Mouse (Mus musculus): ENCODE data around the gene Abhd14b. TPM values are rescaled to one million over a fixed set of nuclear protein-coding genes. Genes with fewer than 3 reads are reported as not detected.
"Not testable (repeated sequence)": the region's sequence is repeated elsewhere in the genome, so short reads cannot be mapped to it uniquely, and the experiment has no call there.

The Abhd14b gene
- polyA plus RNA-seq, 1 experiment from 2014 or later: 10.7 TPM

GRCm38 (mm10) chr9:106483606-106484005 lies 36.3 kb downstream of the Abhd14b start:
- no peak overlapping the region for H3K9ac ChIP-seq (ENCODE audit: low read length)
- no peaks in the 10 kb centered on the region for H3K9me3 ChIP-seq (replicated peaks; ENCODE audit: control insufficient read depth, low read length)
- H3K27me3 ChIP-seq (ENCODE audit: control insufficient read depth, insufficient read depth, low read length): no peaks in the 10 kb centered on the region
- H3K36me3 ChIP-seq (ENCODE audit: control insufficient read depth, insufficient read depth): peaks cover 35% of the 10 kb centered on the region
- ATAC-seq (replicated peaks; ENCODE audit: extremely low read depth, insufficient read depth, low FRiP score): no peak
- H3K4me1 ChIP-seq (ENCODE audit: control insufficient read depth, insufficient read depth, low read length): no peaks in the 10 kb centered on the region; the same call in 1 of the 2 replicates
- H3K27ac ChIP-seq (ENCODE audit: low read length): no peak overlapping the region
- H3K4me2 ChIP-seq (ENCODE audit: low read depth, low read length): no peak overlapping the region
- H3K4me3 ChIP-seq (ENCODE audit: low read length): no peak overlapping the region
- WGBS: 89% methylated on average over 17 of the region's 17 CpGs

- H3K27ac ChIP-seq (ENCODE audit: low read length): no peak overlapping the region
- WGBS: 90% methylated on average over 10 of the region's 10 CpGs
- H3K9ac ChIP-seq (ENCODE audit: low read length): no peak overlapping the region
- ATAC-seq (replicated peaks; ENCODE audit: extremely low read depth, insufficient read depth, low FRiP score): no peak
- no peaks in the 10 kb centered on the region; the same call in 1 of the 2 replicates for H3K4me1 ChIP-seq (ENCODE audit: control insufficient read depth, insufficient read depth, low read length)
- H3K4me3 ChIP-seq (ENCODE audit: low read length): no peak overlapping the region
- H3K4me2 ChIP-seq (ENCODE audit: low read depth, low read length): no peak overlapping the region
- H3K27me3 ChIP-seq (ENCODE audit: control insufficient read depth, insufficient read depth, low read length): no peaks in the 10 kb centered on the region
- H3K9me3 ChIP-seq (replicated peaks; ENCODE audit: control insufficient read depth, low read length): no peaks in the 10 kb centered on the region
- peaks cover 35% of the 10 kb centered on the region for H3K36me3 ChIP-seq (ENCODE audit: control insufficient read depth, insufficient read depth)
Observed at GRCm38 (mm10) chr9:106485076-106485475, 37.8 kb downstream of the Abhd14b start.

GRCm38 (mm10) chr9:106487602-106488001 lies 40.3 kb downstream of the Abhd14b start:
- not testable (repeated sequence) for H3K9ac ChIP-seq (ENCODE audit: low read length); H3K4me3 ChIP-seq (ENCODE audit: low read length); H3K9me3 ChIP-seq (replicated peaks; ENCODE audit: control insufficient read depth, low read length); H3K27me3 ChIP-seq (ENCODE audit: control insufficient read depth, insufficient read depth, low read length); H3K4me1 ChIP-seq (ENCODE audit: control insufficient read depth, insufficient read depth, low read length); ATAC-seq (replicated peaks; ENCODE audit: extremely low read depth, insufficient read depth, low FRiP score); H3K4me2 ChIP-seq (ENCODE audit: low read depth, low read length); H3K27ac ChIP-seq (ENCODE audit: low read length)
- 82% methylated on average over 6 of the region's 6 CpGs for WGBS
- H3K36me3 ChIP-seq (ENCODE audit: control insufficient read depth, insufficient read depth): peaks cover 22% of the 10 kb centered on the region

GRCm38 (mm10) chr9:106499667-106500066 lies 52.4 kb downstream of the Abhd14b start, which contains the start of gene Iqcf1:
Gene Iqcf1 (plus strand): TSS chr9:106499967.
- H3K4me2 ChIP-seq (ENCODE audit: low read depth, low read length): no peak within 1 kb of the TSS
- H3K27ac ChIP-seq (ENCODE audit: low read length): no peak within 1 kb of the TSS
- no peak for ATAC-seq (replicated peaks; ENCODE audit: extremely low read depth, insufficient read depth, low FRiP score)
- WGBS: 89% methylated on average over 6 of the region's 6 CpGs
- H3K27me3 ChIP-seq (ENCODE audit: control insufficient read depth, insufficient read depth, low read length): no peaks in the 10 kb centered on the region
- H3K36me3 ChIP-seq (ENCODE audit: control insufficient read depth, insufficient read depth): no peaks in the 10 kb centered on the region
- H3K4me1 ChIP-seq (ENCODE audit: control insufficient read depth, insufficient read depth, low read length): no peaks in the 10 kb centered on the region
- H3K4me3 ChIP-seq (ENCODE audit: low read length): no peak within 1 kb of the TSS
- no peaks in the 10 kb centered on the region for H3K9me3 ChIP-seq (replicated peaks; ENCODE audit: control insufficient read depth, low read length)
- H3K9ac ChIP-seq (ENCODE audit: low read length): no peak within 1 kb of the TSS

GRCm38 (mm10) chr9:106501846-106502245 lies 54.6 kb downstream of the Abhd14b start:
- H3K4me1 ChIP-seq (ENCODE audit: control insufficient read depth, insufficient read depth, low read length): no peaks in the 10 kb centered on the region
- H3K9me3 ChIP-seq (replicated peaks; ENCODE audit: control insufficient read depth, low read length): no peaks in the 10 kb centered on the region
- no peaks in the 10 kb centered on the region for H3K36me3 ChIP-seq (ENCODE audit: control insufficient read depth, insufficient read depth)
- no peak overlapping the region for H3K9ac ChIP-seq (ENCODE audit: low read length)
- H3K27me3 ChIP-seq (ENCODE audit: control insufficient read depth, insufficient read depth, low read length): no peaks in the 10 kb centered on the region
- no peak overlapping the region for H3K4me2 ChIP-seq (ENCODE audit: low read depth, low read length)
- WGBS: 82% methylated on average over 22 of the region's 22 CpGs
- H3K4me3 ChIP-seq (ENCODE audit: low read length): no peak overlapping the region
- H3K27ac ChIP-seq (ENCODE audit: low read length): no peak overlapping the region
- no peak for ATAC-seq (replicated peaks; ENCODE audit: extremely low read depth, insufficient read depth, low FRiP score)

Other genes with a start within 250 kb of the Abhd14b start
- 25.0 and 27.7 TPM in 2 replicates for gene Ppm1m, start 247.7 kb upstream of the Abhd14b start, polyA plus RNA-seq (2015; fragmentation: Nextera tagmentation; extraction: Ambion mirVana)
- gene Twf2, start 244.4 kb upstream of the Abhd14b start, polyA plus RNA-seq (2015; fragmentation: Nextera tagmentation; extraction: Ambion mirVana): 55.7 and 61.6 TPM in 2 replicates
- gene Tlr9, start 224.9 kb upstream of the Abhd14b start, polyA plus RNA-seq (2015; fragmentation: Nextera tagmentation; extraction: Ambion mirVana): 0.05 and 0.09 TPM in 2 replicates
- 217 and 223 TPM in 2 replicates for gene Alas1, start 198.8 kb upstream of the Abhd14b start, polyA plus RNA-seq (2015; fragmentation: Nextera tagmentation; extraction: Ambion mirVana)
- gene Poc1a, start 166.4 kb upstream of the Abhd14b start, polyA plus RNA-seq (2015; fragmentation: Nextera tagmentation; extraction: Ambion mirVana): 29.3 and 30.6 TPM in 2 replicates
- 7.9 and 10.2 TPM in 2 replicates for gene Dusp7, start 78.8 kb upstream of the Abhd14b start, polyA plus RNA-seq (2015; fragmentation: Nextera tagmentation; extraction: Ambion mirVana)
- gene Rpl29, start 18.0 kb upstream of the Abhd14b start, polyA plus RNA-seq (2015; fragmentation: Nextera tagmentation; extraction: Ambion mirVana): 476 and 565 TPM in 2 replicates
- 27.5 and 27.8 TPM in 2 replicates for gene Acy1, start 9.1 kb upstream of the Abhd14b start, polyA plus RNA-seq (2015; fragmentation: Nextera tagmentation; extraction: Ambion mirVana)
- 60.5 and 61.0 TPM in 2 replicates for gene Abhd14a, start 219 bp downstream of the Abhd14b start, polyA plus RNA-seq (2015; fragmentation: Nextera tagmentation; extraction: Ambion mirVana)
- gene Pcbp4, start 5.8 kb downstream of the Abhd14b start, polyA plus RNA-seq (2015; fragmentation: Nextera tagmentation; extraction: Ambion mirVana): 64.8 and 69.9 TPM in 2 replicates
- gene Gpr62, start 18.5 kb downstream of the Abhd14b start, polyA plus RNA-seq (2015; fragmentation: Nextera tagmentation; extraction: Ambion mirVana): 0.13 and 0.16 TPM in 2 replicates
- 29.6 and 31.8 TPM in 2 replicates for gene Rrp9, start 28.5 kb downstream of the Abhd14b start, polyA plus RNA-seq (2015; fragmentation: Nextera tagmentation; extraction: Ambion mirVana)
- gene Parp3, start 29.5 kb downstream of the Abhd14b start, polyA plus RNA-seq (2015; fragmentation: Nextera tagmentation; extraction: Ambion mirVana): 3.1 and 4.0 TPM in 2 replicates
- gene Iqcf1, start 52.5 kb downstream of the Abhd14b start, polyA plus RNA-seq (2015; fragmentation: Nextera tagmentation; extraction: Ambion mirVana): not detected in 2 replicates
- gene Iqcf5, start 67.1 kb downstream of the Abhd14b start, polyA plus RNA-seq (2015; fragmentation: Nextera tagmentation; extraction: Ambion mirVana): not detected in 2 replicates
- gene Iqcf3, start 114.2 kb downstream of the Abhd14b start, polyA plus RNA-seq (2015; fragmentation: Nextera tagmentation; extraction: Ambion mirVana): not detected in 2 replicates
- not detected in 2 replicates for gene Iqcf4, start 123.5 kb downstream of the Abhd14b start, polyA plus RNA-seq (2015; fragmentation: Nextera tagmentation; extraction: Ambion mirVana)
- gene Iqcf6, start 179.1 kb downstream of the Abhd14b start, polyA plus RNA-seq (2015; fragmentation: Nextera tagmentation; extraction: Ambion mirVana): not detected in 2 replicates
- gene Grm2, start 208.6 kb downstream of the Abhd14b start, polyA plus RNA-seq (2015; fragmentation: Nextera tagmentation; extraction: Ambion mirVana): not detected in 2 replicates
- 52.5 and 53.6 TPM in 2 replicates for gene Tex264, start 238.5 kb downstream of the Abhd14b start, polyA plus RNA-seq (2015; fragmentation: Nextera tagmentation; extraction: Ambion mirVana)